Mouse (Mus musculus) naive thymus-derived CD4-positive, alpha-beta T cell, adult 2 months (primary cell): Measurements from ENCODE around the gene Slc38a9.
"Not testable (repeated sequence)": the region's sequence is repeated elsewhere in the genome, so short reads cannot be mapped to it uniquely, and the experiment has no call there.

Experiments used
- DNase-seq: peaks from one replicate; pipeline ENCODE4 v3.0.0-alpha.2; 2011; ENCODE audit warnings: low read depth

Gene Slc38a9

GRCm38 (mm10) chr13:112683970-112684369 lies 23.4 kb downstream of the Slc38a9 start:
- no peak for DNase-seq

DNA sequence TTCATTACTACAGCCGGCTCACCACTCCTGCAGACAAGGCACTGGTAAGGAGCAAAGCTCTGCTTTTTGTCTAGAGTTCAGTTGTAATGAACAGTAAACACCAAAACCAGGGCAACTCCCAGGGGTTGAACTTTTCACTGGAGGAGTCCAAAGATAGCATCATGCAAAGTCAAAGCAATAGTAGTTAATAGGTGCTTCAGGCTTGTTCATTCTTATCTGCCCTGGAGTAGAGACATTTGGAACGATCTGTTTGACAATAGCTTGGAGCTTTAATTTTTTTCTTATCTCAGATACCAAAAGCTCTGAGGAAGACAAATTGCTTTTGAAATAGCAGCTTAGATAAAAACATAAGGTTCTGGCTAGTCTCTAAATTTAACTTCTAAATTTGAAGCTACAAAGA lies 25.6 kb downstream of the Slc38a9 start:
- no peak for DNase-seq

- DNase-seq, result no peak
Measured at GRCm38 (mm10) chr13:112692870-112693553, 32.5 kb downstream of the Slc38a9 start.

GRCm38 (mm10) chr13:112695526-112696240 lies 35.1 kb downstream of the Slc38a9 start:
- DNase-seq, result peak; percentile 12

DNA sequence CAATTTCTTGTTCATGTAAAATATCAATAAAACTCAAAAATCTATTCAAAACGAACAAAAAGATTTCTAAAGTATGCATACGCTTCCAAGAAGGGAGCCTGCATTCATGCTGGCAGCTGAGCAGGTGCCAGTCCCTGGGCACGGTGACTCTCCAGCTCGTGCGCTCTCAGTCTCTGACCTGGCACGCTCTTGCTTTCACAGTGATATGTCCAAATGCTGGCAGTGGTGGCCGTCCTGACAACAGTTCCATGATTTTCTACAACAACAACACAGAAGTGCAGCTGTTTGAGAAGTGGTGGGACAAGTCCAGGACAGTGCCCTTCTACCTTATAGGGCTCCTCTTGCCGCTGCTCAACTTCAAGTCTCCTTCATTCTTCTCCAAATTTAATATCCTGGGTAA lies 40.7 kb downstream of the Slc38a9 start:
- no peak for DNase-seq

- DNase-seq, result no peak
Measured at GRCm38 (mm10) chr13:112706351-112706750, 45.8 kb downstream of the Slc38a9 start.

GRCm38 (mm10) chr13:112720078-112720736 lies 59.7 kb downstream of the Slc38a9 start:
- no peak for DNase-seq

DNA sequence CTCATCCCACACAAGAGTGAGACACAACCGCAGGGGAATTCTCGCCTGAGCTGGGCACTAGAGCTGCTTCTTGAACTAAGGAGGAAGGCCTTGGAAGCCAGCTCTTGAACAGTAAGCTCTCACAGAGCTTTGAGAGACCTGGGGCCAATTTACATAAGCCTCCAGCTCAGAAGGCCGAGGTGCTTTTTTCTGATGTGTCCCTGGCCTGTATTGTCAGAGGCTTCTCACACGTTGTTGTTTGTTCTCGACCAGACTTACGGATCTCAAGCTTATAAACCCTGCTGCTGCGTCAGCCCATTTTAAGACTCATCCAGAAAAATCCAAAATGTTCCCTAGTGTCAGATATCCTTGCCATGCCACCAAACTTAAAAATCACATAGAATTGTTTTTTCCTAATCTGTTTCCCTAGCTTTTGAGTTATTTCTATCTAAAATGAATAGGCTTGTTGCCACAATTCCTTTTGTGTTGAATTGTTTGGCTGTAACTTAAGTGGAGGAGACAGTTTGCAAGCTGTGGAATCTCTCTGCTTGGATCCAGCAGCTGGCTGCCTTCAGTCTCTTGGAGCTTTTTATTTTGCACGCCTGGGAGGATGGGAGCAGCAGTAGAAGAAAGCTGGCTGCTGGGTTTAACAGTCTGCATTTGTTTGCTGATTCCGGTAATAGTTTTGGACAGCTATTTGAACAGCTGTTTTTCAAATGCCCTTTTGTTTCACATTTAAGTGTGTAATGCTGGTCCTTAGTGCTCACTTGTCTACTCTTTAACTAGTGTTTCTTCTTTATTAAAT lies 61.6 kb downstream of the Slc38a9 start:
- DNase-seq, result no peak

- DNase-seq, result not testable (repeated sequence)
Measured at GRCm38 (mm10) chr13:112724260-112724659, 63.7 kb downstream of the Slc38a9 start.

GRCm38 (mm10) chr13:112726002-112726401 lies 65.5 kb downstream of the Slc38a9 start:
- DNase-seq, result no peak

DNA sequence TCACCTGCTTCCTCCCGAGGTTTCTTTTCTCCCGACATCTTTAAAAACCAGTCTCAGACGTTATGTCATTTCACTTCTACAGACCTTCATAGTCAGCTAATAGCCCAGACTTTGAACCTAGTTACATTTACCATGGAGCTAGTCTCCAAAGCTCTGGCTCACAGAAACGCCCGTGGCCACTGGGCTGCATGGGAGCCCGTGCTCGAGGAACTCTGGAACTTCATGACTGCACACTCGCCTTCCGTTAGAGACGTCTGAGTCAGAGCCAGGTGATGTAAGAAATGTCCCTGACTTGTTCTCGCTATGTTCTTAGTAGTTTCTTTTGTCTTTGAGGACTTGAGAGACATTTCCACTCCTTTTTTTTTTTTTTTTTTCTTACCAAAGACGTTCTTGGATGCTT lies 72.8 kb downstream of the Slc38a9 start:
- no peak for DNase-seq

GRCm38 (mm10) chr13:112734906-112735713 lies 74.6 kb downstream of the Slc38a9 start:
- no peak for DNase-seq

GRCm38 (mm10) chr13:112736407-112736806 lies 75.9 kb downstream of the Slc38a9 start:
- no peak for DNase-seq

DNA sequence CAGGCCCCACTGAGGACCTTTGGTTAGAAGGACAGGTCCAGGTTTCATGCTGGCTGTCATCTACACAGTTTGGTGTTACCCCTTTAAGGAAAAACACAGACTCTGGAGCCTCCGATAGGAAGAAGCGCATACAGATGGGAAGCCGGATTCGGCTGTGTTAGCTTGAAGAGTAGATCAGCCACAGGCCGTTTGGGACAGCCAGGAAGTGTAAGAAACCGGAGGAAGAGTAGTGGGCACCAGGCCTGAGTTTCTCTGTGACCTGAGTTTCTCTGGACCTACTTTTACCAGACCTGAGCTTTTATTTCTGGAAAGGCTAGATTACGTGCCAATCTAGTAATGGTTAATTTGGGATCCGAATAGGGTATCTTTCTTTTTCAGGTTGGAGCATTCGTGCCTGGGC lies 76.6 kb downstream of the Slc38a9 start:
- no peak for DNase-seq

DNA sequence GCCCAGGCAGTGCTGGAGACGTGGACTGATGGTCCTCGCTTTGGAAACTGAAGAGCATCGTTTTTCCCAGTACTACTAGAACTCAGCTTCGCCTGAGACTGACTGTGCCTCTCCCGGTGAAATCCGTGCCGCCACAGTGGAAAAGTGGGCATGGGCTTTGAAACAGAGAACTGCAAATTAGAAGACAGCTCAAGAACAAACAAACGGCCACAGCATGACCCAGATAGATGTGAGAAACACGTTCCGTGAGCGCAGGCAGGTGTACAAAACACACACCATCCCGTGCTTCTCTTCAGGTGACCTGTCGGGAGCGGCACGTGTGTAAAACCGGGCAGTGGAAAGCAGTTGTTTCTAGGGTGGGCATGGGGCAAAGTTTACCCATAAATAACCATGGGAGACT lies 77.5 kb downstream of the Slc38a9 start:
- DNase-seq, result no peak

- no peak for DNase-seq
Measured at GRCm38 (mm10) chr13:112740073-112740472, 79.5 kb downstream of the Slc38a9 start.

DNA sequence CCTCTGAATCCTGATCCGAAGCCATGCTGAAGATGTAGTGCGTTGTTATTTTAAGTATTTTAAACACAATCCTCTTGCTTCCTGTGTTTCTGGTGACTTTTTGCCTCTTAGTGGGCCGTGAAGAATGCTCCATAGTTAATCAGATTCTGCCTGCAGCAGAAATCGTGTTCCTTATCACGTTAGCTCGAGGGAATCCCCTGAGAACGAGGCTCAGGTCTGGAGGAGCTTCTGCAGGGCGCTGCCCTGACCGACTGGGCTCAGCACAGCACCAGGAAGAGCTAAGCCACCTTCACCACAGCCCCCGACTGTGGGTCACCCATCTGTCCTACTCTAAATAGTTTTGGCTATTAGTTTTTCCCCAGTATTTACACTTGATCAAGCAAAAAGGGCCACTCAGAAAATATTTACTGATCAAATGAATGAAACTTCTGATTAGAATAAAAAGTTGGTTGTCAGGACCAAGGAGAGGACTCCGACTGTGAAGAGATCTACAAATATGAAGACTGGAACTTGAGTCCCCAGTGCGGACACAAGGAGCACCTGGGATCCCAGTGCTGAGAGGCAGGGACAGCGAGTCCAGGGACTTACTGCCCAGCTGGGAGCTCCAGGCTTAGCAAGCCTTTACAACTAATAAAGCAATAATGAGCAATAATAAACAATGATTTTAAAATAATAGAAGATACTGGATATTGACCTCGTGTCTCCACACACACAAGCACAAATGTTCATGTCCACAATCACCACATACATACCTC lies 81.7 kb downstream of the Slc38a9 start:
- DNase-seq, result no peak

DNA sequence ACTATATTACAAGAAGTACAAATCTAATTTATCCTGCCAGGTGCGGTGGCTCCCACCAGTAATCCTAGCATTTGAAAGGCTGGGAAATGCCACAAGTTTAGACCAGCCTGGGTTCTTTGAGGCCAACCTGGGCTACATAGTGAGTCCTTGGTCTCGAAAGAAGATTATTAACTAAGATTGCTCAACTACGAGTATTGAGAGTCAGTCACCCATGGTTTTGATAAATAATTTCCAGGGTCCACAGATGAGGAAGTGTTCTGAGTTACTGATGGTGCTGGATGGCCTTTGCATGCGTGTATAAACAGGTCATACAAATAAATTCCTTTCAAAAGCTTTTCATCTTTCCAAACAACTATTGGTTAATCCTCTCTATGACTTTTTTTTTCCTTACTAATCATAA lies 83.1 kb downstream of the Slc38a9 start:
- DNase-seq, result no peak

- DNase-seq, result no peak
Measured at GRCm38 (mm10) chr13:112744061-112744849, 83.7 kb downstream of the Slc38a9 start.
